Mouse (Mus musculus) activated CD4-positive, CD25-positive, alpha-beta regulatory T cell, adult 4 months (primary cell): Measurements from ENCODE around the gene Gm20388. TPM values are rescaled to one million over a fixed set of nuclear protein-coding genes. Genes with fewer than 3 reads are reported as not detected.
A peak's percentile ranks its signal among the peaks of the same experiment; 100 is the strongest.

Experiments
- ATAC-seq: one replicate; pipeline ENCODE4 v1.8.0; 2017
- polyA plus RNA-seq, 2 experiments: library from polyadenylated mRNA; unstranded; fragments of 100-300 nt; shearing (Covaris generic); gene quantifications; one replicate each; pipeline ENCODE4 v1.2.1; 2017

The Gm20388 gene
- polyA plus RNA-seq, 2 experiments from 2014 or later: 9.9 to 12.3 TPM

DNA sequence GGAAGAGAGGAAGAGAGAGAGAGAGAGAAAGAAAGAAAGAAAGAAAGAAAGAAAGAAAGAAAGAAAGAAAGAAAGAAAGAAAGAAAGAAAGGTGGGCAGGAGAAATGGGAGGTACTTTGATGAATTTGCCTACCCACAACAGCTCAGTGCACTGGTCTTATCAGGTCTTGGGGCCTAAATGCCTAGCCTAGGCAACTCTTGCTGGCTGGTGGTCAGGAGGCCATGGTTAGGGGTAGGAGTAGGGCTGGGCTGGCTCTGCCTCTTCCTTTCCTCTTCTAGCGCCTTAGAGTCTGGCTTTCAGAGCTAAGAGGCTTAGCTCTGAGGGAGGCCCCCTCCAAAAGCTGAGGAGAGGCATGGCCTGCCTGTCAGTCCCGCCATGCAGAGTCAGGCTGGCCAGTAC lies 713.0 kb downstream of the Gm20388 start:
- ATAC-seq: no peak

- ATAC-seq: no peak
These were observed 715.8 kb downstream of the Gm20388 start for GRCm38 (mm10) chr8:120626461-120626860.

- no peak for ATAC-seq
These were observed 716.7 kb downstream of the Gm20388 start for GRCm38 (mm10) chr8:120627298-120627697.

DNA sequence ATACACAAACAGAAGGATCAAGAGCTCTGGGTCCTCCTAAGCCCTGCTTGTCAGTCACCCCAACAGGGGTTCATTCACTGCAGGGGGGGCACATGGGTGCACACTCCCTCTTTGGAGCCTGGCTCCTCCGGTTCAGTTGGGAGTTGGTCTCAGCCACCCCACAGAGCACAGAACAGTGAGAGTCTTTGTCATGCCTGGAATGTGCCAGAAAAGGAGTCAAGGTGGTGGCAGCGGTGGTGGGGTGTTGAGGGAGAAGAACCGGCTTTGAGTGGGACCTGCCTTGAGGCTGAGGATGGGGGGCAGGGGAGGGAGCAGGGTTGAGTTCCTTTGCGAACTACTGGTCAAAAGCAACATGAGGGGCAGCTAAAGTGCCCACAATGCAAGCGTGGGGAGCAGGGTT lies 719.4 kb downstream of the Gm20388 start:
- ATAC-seq: no peak

- ATAC-seq: no peak
These were observed 720.2 kb downstream of the Gm20388 start for GRCm38 (mm10) chr8:120630848-120631247.

DNA sequence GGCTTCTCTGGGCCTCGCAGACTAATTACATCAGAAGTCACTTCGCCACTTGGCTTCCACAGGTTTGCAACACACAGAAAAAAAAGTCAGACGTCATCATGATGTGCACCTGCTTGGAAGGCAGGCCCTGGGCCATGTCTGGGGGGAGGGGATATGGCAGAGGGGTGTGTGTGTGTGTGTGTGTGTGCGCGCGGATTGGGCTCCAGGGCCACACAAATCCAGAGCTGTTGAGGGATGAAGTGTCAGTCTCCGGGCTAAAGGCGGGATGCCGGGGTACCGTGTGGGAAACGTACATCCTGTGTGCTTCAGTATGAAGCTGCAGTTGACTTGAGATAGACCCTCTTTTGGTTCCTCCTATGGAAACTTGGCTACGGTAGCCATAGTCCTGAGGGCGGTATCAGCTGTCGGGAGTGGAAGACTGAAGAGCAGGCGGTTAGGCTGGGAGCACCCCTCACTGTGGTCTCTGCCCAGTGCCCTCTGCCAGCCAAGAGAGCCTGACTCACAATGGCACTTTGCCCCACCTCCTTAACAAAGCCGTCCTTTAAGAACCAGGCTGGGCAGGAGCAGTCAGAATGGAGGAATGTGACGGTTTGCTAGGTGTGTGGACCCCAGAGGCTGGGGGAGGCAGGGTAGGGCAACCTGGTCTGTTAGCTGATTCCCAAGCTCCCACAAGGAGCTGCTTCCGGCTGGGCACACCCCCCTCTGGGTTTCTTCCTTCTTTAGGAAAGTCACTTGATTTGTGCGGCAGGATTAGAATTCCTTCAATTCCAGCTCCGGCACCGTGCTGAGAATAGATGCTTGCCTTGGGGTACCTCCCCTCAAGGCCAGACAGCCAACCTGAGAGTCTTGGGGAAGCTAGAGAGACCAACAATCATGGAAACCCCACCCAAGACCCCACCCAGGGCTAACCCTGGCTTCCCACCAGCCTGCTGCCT lies 721.1 kb downstream of the Gm20388 start:
- no peak for ATAC-seq

DNA sequence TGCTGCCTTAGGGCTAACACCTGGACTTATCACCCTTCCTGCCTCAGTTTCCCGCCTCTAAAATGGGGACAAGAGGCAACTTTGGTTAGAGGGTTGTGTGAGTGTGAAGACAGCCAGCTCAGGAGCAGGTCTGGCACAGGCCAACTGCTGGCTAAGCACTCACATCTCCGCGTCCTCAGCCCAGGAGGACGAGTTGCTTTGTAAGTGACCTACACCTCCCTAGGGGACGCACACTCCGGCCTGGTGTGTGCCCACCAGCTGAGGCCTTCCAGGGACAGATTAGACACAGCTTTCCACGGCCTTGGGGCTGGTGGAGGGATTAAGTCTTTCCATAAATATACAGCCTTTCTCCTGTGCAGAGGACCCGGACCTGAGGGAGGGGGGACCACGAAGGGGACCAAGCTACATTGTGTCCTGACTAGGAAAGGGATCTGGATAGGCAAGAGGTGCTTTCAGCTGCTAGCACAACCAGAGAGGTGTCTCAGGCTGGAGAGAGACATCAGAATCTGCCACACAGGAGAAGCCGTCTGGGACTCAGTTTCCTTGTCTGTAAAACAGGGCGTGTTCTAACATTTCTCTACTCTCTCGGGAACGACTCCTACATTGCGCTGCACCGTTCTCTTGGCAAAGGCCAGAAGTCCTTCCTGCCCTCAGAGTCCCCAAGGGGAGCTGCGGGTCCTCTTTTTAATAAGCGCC lies 722.5 kb downstream of the Gm20388 start:
- ATAC-seq: no peak

GRCm38 (mm10) chr8:120633665-120634271 lies 723.1 kb downstream of the Gm20388 start:
- no peak for ATAC-seq

GRCm38 (mm10) chr8:120634329-120634839 lies 723.7 kb downstream of the Gm20388 start:
- peak; percentile 78 for ATAC-seq

DNA sequence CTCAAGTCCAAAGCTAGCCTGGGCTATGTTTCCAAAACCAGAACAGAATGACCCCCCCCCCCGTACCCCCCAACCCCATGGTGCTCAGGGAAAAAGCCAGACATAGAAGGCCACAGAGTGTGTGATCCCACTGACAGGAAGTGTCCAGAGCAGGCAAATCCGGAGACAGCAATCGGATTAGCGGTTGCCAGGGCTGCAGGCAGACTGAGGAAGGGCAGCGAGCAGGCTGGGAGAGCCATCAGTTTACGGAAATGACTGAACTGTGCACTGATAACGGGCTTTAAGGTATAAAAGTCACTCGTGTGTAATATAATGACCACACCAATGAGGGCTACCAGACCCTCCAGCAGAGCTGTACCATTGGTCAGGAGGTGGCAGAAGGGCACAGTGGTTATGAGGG lies 730.6 kb downstream of the Gm20388 start:
- no peak for ATAC-seq

DNA sequence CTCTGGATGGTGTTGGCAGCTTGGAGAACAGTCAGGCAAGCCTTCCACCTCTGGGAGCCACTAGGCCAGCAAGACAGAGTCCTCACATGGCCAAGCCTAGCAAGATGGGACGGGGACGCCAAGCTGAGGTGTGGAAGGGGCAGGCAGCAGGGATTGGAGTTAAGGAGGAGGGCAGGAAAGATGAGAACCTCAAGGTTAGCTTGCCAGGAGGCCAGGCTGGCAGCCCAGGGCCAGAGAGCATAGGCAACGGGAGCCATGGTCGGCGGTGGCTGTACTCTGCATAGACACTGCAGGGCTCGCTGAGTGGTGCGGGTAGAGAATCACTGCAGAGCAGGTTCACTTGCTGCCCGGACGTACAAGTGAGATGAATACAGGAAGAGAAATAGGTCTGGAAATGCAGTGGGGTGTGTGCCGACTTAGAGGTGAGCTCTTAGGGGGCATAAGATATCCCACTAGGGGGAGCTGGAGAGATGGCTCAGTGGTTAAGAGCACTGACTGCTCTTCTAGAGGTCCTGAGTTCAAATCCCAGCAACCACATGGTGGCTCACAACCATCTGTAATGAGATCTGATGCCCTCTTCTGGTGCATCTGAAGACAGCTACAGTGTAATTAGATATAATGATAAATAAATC lies 731.5 kb downstream of the Gm20388 start:
- no peak for ATAC-seq

- no peak for ATAC-seq
These were observed 734.0 kb downstream of the Gm20388 start for GRCm38 (mm10) chr8:120644663-120645062.

DNA sequence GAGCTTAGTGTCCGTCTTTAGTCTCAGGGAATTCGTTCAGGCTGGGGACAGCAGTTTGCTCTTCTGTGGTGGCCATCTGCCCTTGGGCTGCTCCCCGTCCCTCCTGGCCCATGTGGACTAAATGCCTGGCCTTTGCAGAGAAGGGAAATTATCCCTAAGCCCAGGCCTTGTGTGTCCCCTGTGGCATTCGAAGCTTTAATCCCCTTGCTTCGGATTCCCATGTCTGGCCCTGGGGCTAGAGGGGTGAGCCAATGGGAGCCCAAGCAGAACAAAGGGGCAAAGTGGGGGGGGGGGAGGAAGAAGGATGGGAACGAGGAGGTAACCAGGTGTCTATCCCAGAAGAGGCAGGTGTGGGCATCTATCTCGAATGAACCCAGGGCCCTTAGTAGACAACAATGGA lies 736.9 kb downstream of the Gm20388 start, which contains the start of gene 1190005I06Rik:
Gene 1190005I06Rik, minus strand, starts transcription at position 101 of the 400 bp plus-strand sequence.
- ATAC-seq: no peak

DNA sequence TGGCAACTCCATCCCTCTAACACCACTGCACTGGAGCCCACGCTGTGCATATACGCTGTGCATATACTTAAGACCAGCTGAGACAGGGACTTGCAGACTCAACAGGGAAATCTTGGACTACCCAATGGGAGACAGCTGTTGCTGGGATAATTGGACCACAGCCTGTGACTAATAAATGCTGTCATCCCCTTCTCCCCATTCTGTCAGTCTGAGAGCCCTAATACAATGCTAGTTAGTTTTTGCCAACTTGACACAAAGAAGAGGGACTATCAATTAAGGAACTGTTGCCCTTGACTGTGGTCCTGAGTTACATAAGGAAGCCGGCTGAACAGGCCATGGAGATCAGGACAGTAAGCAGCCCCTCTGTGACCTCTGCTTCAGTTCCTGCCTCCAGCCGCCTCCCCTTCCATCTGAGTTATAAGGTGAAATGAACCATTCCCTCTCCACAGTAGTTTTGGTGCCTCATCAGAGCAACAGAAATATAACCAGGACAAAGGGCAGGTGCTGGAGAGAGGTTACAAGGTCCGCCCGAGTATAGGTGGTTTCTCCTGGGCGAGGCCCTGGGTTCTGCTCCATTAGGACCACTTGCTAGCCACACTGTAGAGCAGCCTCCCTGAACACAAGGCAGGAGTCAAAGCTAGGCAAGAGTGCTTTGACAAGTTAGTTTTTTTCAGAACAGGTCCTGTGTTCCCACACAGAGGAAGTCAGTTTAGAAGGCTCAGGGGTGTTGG lies 745.8 kb downstream of the Gm20388 start:
- ATAC-seq: no peak

DNA sequence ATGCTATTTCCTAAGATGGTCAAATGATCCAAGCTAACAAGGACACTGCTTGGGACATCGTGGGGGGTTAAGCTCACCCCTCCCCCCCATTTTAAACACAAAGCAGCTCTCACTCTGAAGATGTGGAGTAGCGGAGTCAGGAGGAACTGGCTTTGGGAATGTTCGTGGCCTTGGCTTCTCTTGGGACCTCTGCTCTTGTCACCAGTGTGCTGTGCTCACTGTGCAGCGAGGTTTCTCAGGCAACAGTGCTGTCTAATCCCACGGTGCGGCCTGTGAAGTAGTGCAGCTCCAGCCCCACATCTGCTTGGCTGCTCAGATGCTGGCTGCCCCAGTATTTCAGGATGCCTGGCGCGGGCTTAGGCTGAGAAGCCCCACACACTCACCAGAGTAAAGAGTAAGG lies 746.8 kb downstream of the Gm20388 start:
- no peak for ATAC-seq

- no peak for ATAC-seq
These were observed 753.9 kb downstream of the Gm20388 start for GRCm38 (mm10) chr8:120664566-120664965.

DNA sequence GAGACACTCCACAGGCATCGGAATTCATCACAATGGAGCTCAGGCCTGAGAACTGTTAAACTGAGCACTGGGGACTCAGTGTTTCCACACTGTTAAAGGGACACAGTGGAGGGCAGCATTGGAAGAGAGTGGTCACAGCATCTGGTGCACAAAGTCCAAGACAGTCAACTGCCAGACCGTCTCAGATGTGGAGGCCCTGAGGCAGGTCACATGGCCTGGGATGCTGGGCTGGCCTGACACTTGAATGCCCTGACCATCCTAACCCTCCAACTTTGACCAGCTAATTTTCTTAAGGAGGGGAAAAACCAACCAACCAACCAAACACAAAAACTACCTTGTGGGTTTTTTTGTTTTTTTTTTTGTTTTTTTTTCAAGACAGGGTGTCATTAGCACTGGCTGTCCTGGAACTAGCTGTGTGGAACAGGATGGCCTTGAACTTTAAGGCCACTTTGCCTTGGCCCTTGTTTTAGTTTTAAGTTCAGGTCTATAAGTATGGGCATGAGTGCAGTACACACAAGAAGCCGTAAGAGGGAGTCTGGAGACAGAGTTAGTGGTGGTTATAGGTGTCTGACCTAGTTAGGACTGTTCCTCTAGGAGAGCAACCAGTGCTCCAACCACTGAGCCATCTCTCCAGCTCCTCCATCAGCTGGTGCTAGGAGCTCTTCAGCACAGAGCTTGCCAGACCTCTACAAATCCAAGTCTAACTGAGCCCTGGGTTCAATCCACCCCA lies 755.2 kb downstream of the Gm20388 start:
- no peak for ATAC-seq

DNA sequence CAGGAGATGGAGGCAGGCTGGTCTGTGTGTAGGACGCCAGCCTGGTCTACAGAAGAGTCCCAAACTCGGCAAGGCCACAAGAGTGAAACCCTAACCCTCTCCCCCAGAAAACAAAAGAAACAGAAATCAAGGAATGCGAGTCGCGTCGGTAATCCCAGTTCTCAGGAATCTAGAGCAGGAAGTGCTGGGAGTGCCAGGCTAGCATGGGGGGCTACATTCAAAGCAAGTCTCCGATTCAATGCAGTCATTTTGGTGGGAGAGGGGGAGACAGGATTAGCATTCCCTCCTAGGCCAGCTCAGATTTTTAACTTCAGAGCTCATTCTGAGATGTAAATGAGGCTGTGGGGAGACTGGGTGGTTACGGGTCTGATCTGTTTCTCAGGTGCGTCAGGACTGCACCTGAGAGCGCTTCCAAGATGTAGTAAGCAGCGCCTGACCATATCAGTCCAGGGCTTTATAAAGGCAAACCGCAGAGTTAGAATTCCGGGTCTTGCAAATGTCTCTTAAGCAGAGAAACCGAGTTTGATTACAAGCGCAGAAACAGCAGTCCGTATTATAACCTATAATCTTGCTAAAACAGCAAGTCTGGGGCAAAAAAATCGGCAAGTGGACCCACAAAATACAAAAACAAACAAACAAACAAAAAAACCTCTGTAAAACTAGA lies 756.3 kb downstream of the Gm20388 start:
- no peak for ATAC-seq

GRCm38 (mm10) chr8:120667561-120668373 lies 757.1 kb downstream of the Gm20388 start, which contains the start of the genes Gm27021 and Cox4i1:
TSS of gene Gm27021 (minus strand) at chr8:120668079.
TSS of gene Cox4i1 (plus strand) at chr8:120668222.
- peak; percentile 88 for ATAC-seq
